Mouse (Mus musculus): ENCODE measurements around the gene Ksr1. TPM values are rescaled to one million over a fixed set of nuclear protein-coding genes. Genes with fewer than 3 reads are reported as not detected.

The Ksr1 gene
- polyA plus RNA-seq, 1 experiment, result 18.2 TPM

- H3K4me3 ChIP-seq (replicated peaks; ENCODE audit: control insufficient read depth, low read depth, low read length), result no peak overlapping the region
- no peak for TF ChIP-seq CTCF (IDR thresholded peaks at IDR 0.05; ENCODE audit: control insufficient read depth, insufficient read depth, low read length)
- TF ChIP-seq POLR2A (IDR thresholded peaks at IDR 0.05; ENCODE audit: borderline replicate concordance, control insufficient read depth, low read depth, low read length), result no peak
- peaks cover 10% of the 10 kb centered on the region for H3K4me1 ChIP-seq (ENCODE audit: control insufficient read depth, insufficient read depth, low read length)
- no peak overlapping the region for H3K27ac ChIP-seq (ENCODE audit: control insufficient read depth, insufficient read depth, low read depth, low read length, poor library complexity)
- WGBS, result 54% methylated on average over 1 of the region's 1 CpGs
Measured at GRCm38 (mm10) chr11:79144741-79145140, 1.5 kb downstream of the Ksr1 start.

DNA sequence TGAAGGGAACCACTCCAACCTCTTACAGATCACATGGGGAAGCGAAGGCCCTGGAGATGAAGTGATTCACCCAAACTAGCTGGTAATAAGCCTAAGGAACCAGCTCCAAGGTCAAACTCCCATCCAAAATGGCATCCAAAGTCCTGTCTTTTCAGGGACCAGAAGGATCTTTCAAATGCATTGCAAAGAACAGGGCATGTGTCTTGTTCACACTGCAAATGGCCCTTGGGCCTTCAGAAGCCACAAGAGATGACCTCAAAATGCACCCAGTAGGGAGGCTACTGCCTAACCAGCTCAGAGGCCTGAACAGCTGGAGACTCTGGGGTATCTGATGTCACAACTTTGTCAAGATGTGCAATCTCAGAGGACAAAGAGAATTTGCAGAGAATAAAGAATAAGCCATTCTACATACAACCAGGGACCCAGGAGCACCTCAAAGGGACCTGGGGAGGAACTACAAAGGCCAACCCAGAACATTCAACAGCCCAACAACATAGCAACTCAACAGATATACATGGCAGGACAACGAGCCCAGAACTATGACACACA lies 2.1 kb downstream of the Ksr1 start:
- Histone ChIP-seq H3K4me1 (ENCODE audit: control insufficient read depth, insufficient read depth, low read length) (peaks cover 10% of the 10 kb centered on the region), H3K4me3 (replicated peaks; ENCODE audit: control insufficient read depth, low read depth, low read length) (no peak overlapping the region), H3K27ac (ENCODE audit: control insufficient read depth, insufficient read depth, low read depth, low read length, poor library complexity) (no peak overlapping the region)
- TF ChIP-seq CTCF (IDR thresholded peaks at IDR 0.05; ENCODE audit: control insufficient read depth, insufficient read depth, low read length), result no peak
- TF ChIP-seq POLR2A (IDR thresholded peaks at IDR 0.05; ENCODE audit: borderline replicate concordance, control insufficient read depth, low read depth, low read length), result no peak
- 65% methylated on average over 2 of the region's 2 CpGs for WGBS

DNA sequence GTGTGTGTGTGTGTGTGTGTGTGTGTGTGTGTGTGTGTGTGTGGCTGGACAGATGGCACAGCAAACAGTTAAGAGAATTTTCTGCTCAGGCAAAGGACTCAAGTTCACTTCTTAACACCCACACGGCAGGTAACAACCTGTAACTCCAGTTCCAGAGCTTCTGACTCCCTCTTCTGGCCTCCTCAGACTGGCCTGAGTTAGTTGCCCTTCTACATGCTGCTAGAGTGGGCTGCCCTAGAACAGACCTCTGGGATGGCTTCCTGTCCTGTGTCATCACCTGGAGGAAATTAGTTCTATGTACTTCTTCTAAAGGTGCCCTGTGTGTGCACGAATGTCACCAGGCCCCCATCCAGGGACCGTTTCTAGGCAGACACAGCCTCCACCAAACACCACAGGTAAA lies 2.9 kb downstream of the Ksr1 start:
- Histone ChIP-seq H3K4me1 (ENCODE audit: control insufficient read depth, insufficient read depth, low read length) (peaks cover 10% of the 10 kb centered on the region), H3K27ac (ENCODE audit: control insufficient read depth, insufficient read depth, low read depth, low read length, poor library complexity) (no peak overlapping the region), H3K4me3 (replicated peaks; ENCODE audit: control insufficient read depth, low read depth, low read length) (no peak overlapping the region)
- no peak for TF ChIP-seq CTCF (IDR thresholded peaks at IDR 0.05; ENCODE audit: control insufficient read depth, insufficient read depth, low read length)
- TF ChIP-seq POLR2A (IDR thresholded peaks at IDR 0.05; ENCODE audit: borderline replicate concordance, control insufficient read depth, low read depth, low read length), result no peak
- 76% methylated on average over 3 of the region's 3 CpGs for WGBS

DNA sequence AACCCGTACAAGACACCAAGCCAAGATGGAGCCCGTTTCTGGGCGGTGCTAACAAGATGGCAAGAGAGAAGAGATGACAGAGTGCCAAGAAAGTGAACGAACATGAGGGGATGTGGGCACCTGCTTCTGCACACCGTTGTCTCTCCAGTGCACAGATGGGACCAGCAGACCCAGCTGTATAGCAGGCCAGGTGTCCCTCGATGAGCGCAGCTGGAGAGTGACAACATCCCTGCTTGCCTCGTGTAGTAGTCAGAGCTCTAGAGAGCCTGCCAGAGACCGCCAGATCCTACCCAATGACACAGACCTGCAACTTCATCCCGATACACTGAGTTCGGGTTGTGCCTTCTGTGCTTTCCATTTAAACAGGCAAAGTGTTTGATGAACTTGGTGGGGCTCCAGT lies 3.8 kb downstream of the Ksr1 start:
- Histone ChIP-seq H3K4me1 (ENCODE audit: control insufficient read depth, insufficient read depth, low read length) (peaks cover 10% of the 10 kb centered on the region), H3K27ac (ENCODE audit: control insufficient read depth, insufficient read depth, low read depth, low read length, poor library complexity) (no peak overlapping the region; the same call in 1 of the 2 replicates), H3K4me3 (replicated peaks; ENCODE audit: control insufficient read depth, low read depth, low read length) (no peak overlapping the region)
- TF ChIP-seq POLR2A (IDR thresholded peaks at IDR 0.05; ENCODE audit: borderline replicate concordance, control insufficient read depth, low read depth, low read length) (no peak), CTCF (IDR thresholded peaks at IDR 0.05; ENCODE audit: control insufficient read depth, insufficient read depth, low read length) (no peak)
- 61% methylated on average over 11 of the region's 11 CpGs for WGBS

DNA sequence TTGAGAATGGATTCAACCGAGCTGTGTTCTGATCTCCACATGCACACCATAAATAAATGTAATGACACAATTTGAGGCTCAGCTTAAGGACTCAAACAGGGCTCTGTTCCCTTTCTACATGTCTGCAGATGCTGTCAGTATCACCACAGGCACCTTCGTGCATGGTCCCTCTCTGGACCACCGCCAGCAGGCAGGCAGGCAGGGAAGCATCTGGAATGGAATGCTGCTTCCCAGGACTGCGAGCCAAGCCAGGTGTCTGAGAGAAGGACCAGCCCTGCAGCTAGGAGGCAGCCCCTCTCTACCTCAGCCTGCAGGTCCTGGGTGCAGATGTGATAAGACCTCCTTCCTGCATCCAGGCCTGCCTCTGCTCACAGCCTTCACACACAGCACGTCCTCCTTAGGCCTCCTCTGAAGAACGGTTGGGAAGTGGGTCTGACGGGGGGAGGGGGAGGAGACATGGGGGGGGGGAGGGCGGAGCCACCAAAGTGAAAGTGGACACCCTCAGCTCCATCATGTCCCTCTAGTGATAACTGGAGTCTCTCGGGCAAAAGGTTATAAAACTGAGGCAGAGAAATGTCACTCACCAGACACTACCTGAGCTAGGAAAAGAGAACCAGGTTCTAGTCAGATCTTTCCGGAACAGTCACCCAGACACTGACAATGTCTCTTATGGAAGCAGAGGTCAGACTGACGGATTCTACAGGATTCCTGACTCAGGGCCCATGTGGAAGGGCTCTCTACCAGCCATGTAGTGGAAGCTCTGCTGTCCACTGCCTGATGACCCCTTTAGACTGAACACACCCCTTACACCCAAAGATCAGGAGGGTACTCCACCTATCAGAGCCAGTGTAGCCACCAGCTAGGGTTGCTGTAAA lies 4.7 kb downstream of the Ksr1 start:
- TF ChIP-seq POLR2A (IDR thresholded peaks at IDR 0.05; ENCODE audit: borderline replicate concordance, control insufficient read depth, low read depth, low read length), result no peak
- no peak for TF ChIP-seq CTCF (IDR thresholded peaks at IDR 0.05; ENCODE audit: control insufficient read depth, insufficient read depth, low read length)
- peaks cover 10% of the 10 kb centered on the region for H3K4me1 ChIP-seq (ENCODE audit: control insufficient read depth, insufficient read depth, low read length)
- no peak overlapping the region for H3K27ac ChIP-seq (ENCODE audit: control insufficient read depth, insufficient read depth, low read depth, low read length, poor library complexity)
- no peak overlapping the region for H3K4me3 ChIP-seq (replicated peaks; ENCODE audit: control insufficient read depth, low read depth, low read length)
- WGBS, result 35% methylated on average over 11 of the region's 11 CpGs

GRCm38 (mm10) chr11:79140511-79140888 lies 5.7 kb downstream of the Ksr1 start:
- Histone ChIP-seq H3K4me1 (ENCODE audit: control insufficient read depth, insufficient read depth, low read length) (peaks cover 10% of the 10 kb centered on the region), H3K27ac (ENCODE audit: control insufficient read depth, insufficient read depth, low read depth, low read length, poor library complexity) (0 out of 2 replicates have a peak overlapping the region, but pooled peaks have one; percentile 2), H3K4me3 (replicated peaks; ENCODE audit: control insufficient read depth, low read depth, low read length) (no peak overlapping the region)
- no peak for TF ChIP-seq POLR2A (IDR thresholded peaks at IDR 0.05; ENCODE audit: borderline replicate concordance, control insufficient read depth, low read depth, low read length)
- no peak for TF ChIP-seq CTCF (IDR thresholded peaks at IDR 0.05; ENCODE audit: control insufficient read depth, insufficient read depth, low read length)
- 81% methylated on average over 6 of the region's 6 CpGs for WGBS

DNA sequence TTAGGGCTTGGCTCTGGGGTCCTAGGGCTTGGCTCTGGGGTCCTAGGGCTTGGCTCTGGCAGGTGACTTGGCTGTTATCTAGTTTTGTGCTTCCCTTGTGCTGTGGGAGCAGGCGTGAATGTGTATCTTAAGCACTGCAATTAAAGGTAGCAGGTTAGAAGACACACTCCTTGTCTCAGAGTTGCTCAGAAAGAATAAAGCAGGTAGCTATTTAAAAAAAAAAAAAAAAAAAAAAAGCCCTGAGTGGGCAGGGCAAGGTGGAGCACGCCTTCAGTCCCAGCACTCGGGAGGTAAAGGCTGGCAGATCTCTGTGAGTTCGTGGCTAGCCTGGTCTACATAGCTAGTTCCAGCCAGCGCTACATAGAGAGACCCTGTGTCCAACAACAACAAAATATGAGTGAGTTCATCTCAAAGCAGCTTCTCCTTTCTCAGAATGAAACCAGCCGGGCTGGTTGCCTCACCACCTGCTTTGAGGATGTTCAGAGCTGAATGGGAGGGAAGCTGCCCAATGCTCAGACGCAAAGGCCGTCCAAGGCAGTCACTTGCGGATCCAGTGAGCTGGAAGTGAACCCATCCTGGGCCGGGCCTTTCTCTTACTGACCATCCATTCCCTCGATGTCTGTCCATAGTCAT lies 6.2 kb downstream of the Ksr1 start:
- TF ChIP-seq CTCF (IDR thresholded peaks at IDR 0.05; ENCODE audit: control insufficient read depth, insufficient read depth, low read length) (no peak), POLR2A (IDR thresholded peaks at IDR 0.05; ENCODE audit: borderline replicate concordance, control insufficient read depth, low read depth, low read length) (no peak)
- peaks cover 12% of the 10 kb centered on the region for H3K4me1 ChIP-seq (ENCODE audit: control insufficient read depth, insufficient read depth, low read length)
- 42% methylated on average over 11 of the region's 11 CpGs for WGBS
- H3K27ac ChIP-seq (ENCODE audit: control insufficient read depth, insufficient read depth, low read depth, low read length, poor library complexity), result peak overlapping the region; percentile 51; the same call in 1 of the 2 replicates
- H3K4me3 ChIP-seq (replicated peaks; ENCODE audit: control insufficient read depth, low read depth, low read length), result no peak overlapping the region

- Histone ChIP-seq H3K4me3 (replicated peaks; ENCODE audit: control insufficient read depth, low read depth, low read length) (no peak overlapping the region), H3K4me1 (ENCODE audit: control insufficient read depth, insufficient read depth, low read length) (peaks cover 13% of the 10 kb centered on the region), H3K27ac (ENCODE audit: control insufficient read depth, insufficient read depth, low read depth, low read length, poor library complexity) (no peak overlapping the region)
- TF ChIP-seq POLR2A (IDR thresholded peaks at IDR 0.05; ENCODE audit: borderline replicate concordance, control insufficient read depth, low read depth, low read length) (no peak), CTCF (IDR thresholded peaks at IDR 0.05; ENCODE audit: control insufficient read depth, insufficient read depth, low read length) (no peak)
- WGBS, result 75% methylated on average over 6 of the region's 6 CpGs
Measured at GRCm38 (mm10) chr11:79138621-79139020, 7.6 kb downstream of the Ksr1 start.

All from bone marrow, adult 2 months (tissue).